Mouse (Mus musculus) CH12.LX (cell line): ENCODE data around the gene Hvcn1. TPM values are rescaled to one million over a fixed set of nuclear protein-coding genes. Genes with fewer than 3 reads are reported as not detected.

Source experiments
- DNase-seq: peaks from one replicate; pipeline ENCODE4 v3.0.0-alpha.2; 2013; ENCODE audit errors: extremely low read depth
- H3K27ac ChIP-seq: 2 replicates; pipeline ENCODE4 v1.5.1; 2012; ENCODE audit warnings: low read depth, mild to moderate bottlenecking, control low read depth, moderate library complexity; ENCODE audit not compliant: insufficient read depth
- H3K27me3 ChIP-seq: replicated peaks from 2 replicates; pipeline ENCODE3; 2012; ENCODE audit warnings: inconsistent platforms
- H3K36me3 ChIP-seq, 2 experiments: replicated peaks in 1 of 2; 2 replicates each; pipeline versions ENCODE3 to v1.6.1; 2012; ENCODE audit warnings: inconsistent platforms in 1 of 2, low read length in 1 of 2, mild to moderate bottlenecking in 1 of 2, mixed read lengths in 1 of 2, moderate library complexity in 1 of 2; ENCODE audit not compliant: control insufficient read depth in 1 of 2, insufficient read depth in 1 of 2
- H3K4me1 ChIP-seq, 2 experiments: 2 replicates each; pipeline ENCODE4 v1.6.1; 2012; ENCODE audit warnings: inconsistent platforms in 1 of 2, moderate library complexity in 1 of 2; ENCODE audit not compliant: insufficient read depth in 2 of 2, control insufficient read depth in 1 of 2
- H3K4me2 ChIP-seq: 2 replicates; pipeline ENCODE4 v1.6.1; 2012; ENCODE audit warnings: low read depth, mild to moderate bottlenecking, control low read depth; ENCODE audit not compliant: poor library complexity, insufficient read depth, severe bottlenecking
- H3K4me3 ChIP-seq, 3 experiments: fragments of 150-350 bp in 1 of 3; sonication (generic) in 1 of 3; replicated peaks in 1 of 3; 2 replicates each; pipeline versions ENCODE3 to v1.5.1; 2011 to 2012; ENCODE audit warnings: low read depth in 2 of 3, low read length in 2 of 3, mild to moderate bottlenecking in 2 of 3, moderate library complexity in 2 of 3, control low read depth in 1 of 3, improper control_type of control experiment in 1 of 3, inconsistent platforms in 1 of 3, mixed read lengths in 1 of 3; ENCODE audit not compliant: poor library complexity in 1 of 3
- H3K79me2 ChIP-seq: replicated peaks from 2 replicates; pipeline ENCODE4 v1.6.1; 2012; ENCODE audit warnings: mild to moderate bottlenecking, moderate library complexity; ENCODE audit not compliant: control insufficient read depth, poor library complexity, insufficient read depth, severe bottlenecking; ENCODE audit errors: extremely low read depth
- H3K9ac ChIP-seq: 2 replicates; pipeline ENCODE4 v1.6.1; 2012; ENCODE audit warnings: low read depth, mild to moderate bottlenecking, control low read depth, moderate library complexity; ENCODE audit not compliant: insufficient read depth
- H3K9me3 ChIP-seq: replicated peaks from 2 replicates; pipeline ENCODE3; 2012; ENCODE audit warnings: low read length, inconsistent platforms, mixed read lengths
- BHLHE40 ChIP-seq: IDR thresholded peaks from 2 replicates; pipeline ENCODE4 v1.6.1; 2011; ENCODE audit warnings: mild to moderate bottlenecking, low read depth, low read length, improper control_type of control experiment
- CHD1 ChIP-seq: IDR thresholded peaks from 2 replicates; pipeline ENCODE4 v1.6.1; 2012; ENCODE audit warnings: low read depth, low read length, improper control_type of control experiment, inconsistent platforms
- CHD2 ChIP-seq: IDR thresholded peaks from 2 replicates; pipeline ENCODE4 v1.6.1; 2011; ENCODE audit warnings: low read length, improper control_type of control experiment
- CTCF ChIP-seq, 2 experiments: IDR thresholded peaks in 1 of 2; conservative IDR thresholded peaks in 1 of 2; 2 replicates each; pipeline ENCODE4 v1.5.1; 2011 to 2012; ENCODE audit warnings: low read depth in 2 of 2, low read length in 2 of 2, improper control_type of control experiment in 1 of 2, inconsistent platforms in 1 of 2, mild to moderate bottlenecking in 1 of 2, moderate library complexity in 1 of 2
- E2F4 ChIP-seq: IDR thresholded peaks from 2 replicates; pipeline ENCODE4 v1.6.1; 2011; ENCODE audit warnings: low read depth, low read length, improper control_type of control experiment; ENCODE audit not compliant: insufficient replicate concordance
- ELF1 ChIP-seq: IDR thresholded peaks from 2 replicates; pipeline ENCODE4 v1.6.1; 2014; ENCODE audit warnings: low read depth, mild to moderate bottlenecking, inconsistent platforms, low read length, improper control_type of control experiment
- EP300 ChIP-seq: IDR thresholded peaks from 2 replicates; pipeline ENCODE4 v1.6.1; 2011; ENCODE audit warnings: low read length, improper control_type of control experiment
- ETS1 ChIP-seq: conservative IDR thresholded peaks from 2 replicates; pipeline ENCODE4 v1.6.1; 2012; ENCODE audit warnings: low read depth, mild to moderate bottlenecking, inconsistent platforms, low read length, improper control_type of control experiment, moderate library complexity
- GABPA ChIP-seq: IDR thresholded peaks from 2 replicates; pipeline ENCODE4 v1.6.1; 2012; ENCODE audit warnings: low read depth, low read length, improper control_type of control experiment, inconsistent platforms; ENCODE audit not compliant: insufficient replicate concordance
- HCFC1 ChIP-seq: IDR thresholded peaks from 2 replicates; pipeline ENCODE4 v1.6.1; 2012; ENCODE audit warnings: low read depth, mild to moderate bottlenecking, inconsistent platforms, low read length, improper control_type of control experiment
- IRF4 ChIP-seq: IDR thresholded peaks from 2 replicates; pipeline ENCODE4 v1.6.1; 2014; ENCODE audit warnings: low read depth, mild to moderate bottlenecking, inconsistent platforms, low read length, improper control_type of control experiment
- JUN ChIP-seq: IDR thresholded peaks from 2 replicates; pipeline ENCODE4 v1.6.1; 2011; ENCODE audit warnings: low read depth, mild to moderate bottlenecking, low read length, improper control_type of control experiment, moderate library complexity; ENCODE audit not compliant: insufficient read depth
- JUND ChIP-seq: conservative IDR thresholded peaks from 2 replicates; pipeline ENCODE4 v1.6.1; 2011; ENCODE audit warnings: low read depth, low read length, improper control_type of control experiment
- KAT2A ChIP-seq: IDR thresholded peaks from 2 replicates; pipeline ENCODE4 v1.6.1; 2012; ENCODE audit warnings: low read length, improper control_type of control experiment, inconsistent platforms; ENCODE audit not compliant: insufficient replicate concordance
- MAFK ChIP-seq: IDR thresholded peaks from 2 replicates; pipeline ENCODE4 v1.6.1; 2011; ENCODE audit warnings: low read length, improper control_type of control experiment; ENCODE audit not compliant: insufficient replicate concordance
- MAX ChIP-seq: IDR thresholded peaks from 2 replicates; pipeline ENCODE4 v1.6.1; 2011; ENCODE audit warnings: low read length, improper control_type of control experiment
- MAZ ChIP-seq: IDR thresholded peaks from 2 replicates; pipeline ENCODE4 v1.6.1; 2012; ENCODE audit warnings: low read depth, mild to moderate bottlenecking, inconsistent platforms, low read length, improper control_type of control experiment, moderate library complexity
- MEF2A ChIP-seq: IDR thresholded peaks from 2 replicates; pipeline ENCODE4 v1.6.1; 2014; ENCODE audit warnings: low read depth, mild to moderate bottlenecking, inconsistent platforms, low read length, improper control_type of control experiment, borderline replicate concordance
- MXI1 ChIP-seq: IDR thresholded peaks from 2 replicates; pipeline ENCODE4 v1.6.1; 2011; ENCODE audit warnings: mild to moderate bottlenecking, low read depth, low read length, improper control_type of control experiment
- MYC ChIP-seq: IDR thresholded peaks from 2 replicates; pipeline ENCODE4 v1.6.1; 2011; ENCODE audit warnings: low read depth, mild to moderate bottlenecking, improper control_type of control experiment, low read length
- NELFE ChIP-seq: IDR thresholded peaks from 2 replicates; pipeline ENCODE4 v1.6.1; 2011; ENCODE audit warnings: low read depth, low read length, improper control_type of control experiment
- NRF1 ChIP-seq: IDR thresholded peaks from 2 replicates; pipeline ENCODE4 v1.6.1; 2014; ENCODE audit warnings: low read depth, mild to moderate bottlenecking, inconsistent platforms, low read length, improper control_type of control experiment, moderate library complexity
- PAX5 ChIP-seq: IDR thresholded peaks from 2 replicates; pipeline ENCODE4 v1.6.1; 2012; ENCODE audit warnings: low read length, inconsistent platforms, mixed read lengths
- POLR2A ChIP-seq: IDR thresholded peaks from 2 replicates; pipeline ENCODE4 v1.6.1; 2011; ENCODE audit warnings: low read depth, mild to moderate bottlenecking, improper control_type of control experiment, low read length
- POLR2AphosphoS2 ChIP-seq: IDR thresholded peaks from 2 replicates; pipeline ENCODE4 v1.6.1; 2011; ENCODE audit warnings: low read depth, low read length, improper control_type of control experiment
- RAD21 ChIP-seq: IDR thresholded peaks from 2 replicates; pipeline ENCODE4 v1.6.1; 2011; ENCODE audit warnings: low read depth, mild to moderate bottlenecking, low read length, improper control_type of control experiment, moderate library complexity
- RCOR1 ChIP-seq: conservative IDR thresholded peaks from 2 replicates; pipeline ENCODE4 v1.6.1; 2012; ENCODE audit warnings: low read depth, mild to moderate bottlenecking, inconsistent platforms, low read length, improper control_type of control experiment
- SIN3A ChIP-seq: IDR thresholded peaks from 2 replicates; pipeline ENCODE4 v1.6.1; 2012; ENCODE audit warnings: low read length, improper control_type of control experiment, inconsistent platforms
- SMC3 ChIP-seq: IDR thresholded peaks from 2 replicates; pipeline ENCODE4 v1.6.1; 2011; ENCODE audit warnings: low read depth, low read length, improper control_type of control experiment
- TBP ChIP-seq: conservative IDR thresholded peaks from 2 replicates; pipeline ENCODE4 v1.6.1; 2011; ENCODE audit warnings: low read depth, low read length, improper control_type of control experiment
- TCF12 ChIP-seq: IDR thresholded peaks from 2 replicates; pipeline ENCODE4 v1.6.1; 2014; ENCODE audit warnings: low read depth, mild to moderate bottlenecking, inconsistent platforms, low read length, improper control_type of control experiment
- UBTF ChIP-seq: IDR thresholded peaks from 2 replicates; pipeline ENCODE4 v1.6.1; 2012; ENCODE audit warnings: low read depth, mild to moderate bottlenecking, inconsistent platforms, low read length, improper control_type of control experiment, moderate library complexity
- USF1 ChIP-seq: IDR thresholded peaks from 2 replicates; pipeline ENCODE4 v1.6.1; 2014; ENCODE audit warnings: low read depth, mild to moderate bottlenecking, inconsistent platforms, low read length, improper control_type of control experiment
- USF2 ChIP-seq: conservative IDR thresholded peaks from 2 replicates; pipeline ENCODE4 v1.6.1; 2011; ENCODE audit warnings: low read depth, low read length, improper control_type of control experiment
- ZC3H11A ChIP-seq: IDR thresholded peaks from 2 replicates; pipeline ENCODE4 v1.6.1; 2012; ENCODE audit warnings: low read depth, mild to moderate bottlenecking, inconsistent platforms, low read length, improper control_type of control experiment
- ZKSCAN1 ChIP-seq: IDR thresholded peaks from 2 replicates; pipeline ENCODE4 v1.6.1; 2012; ENCODE audit warnings: low read depth, inconsistent platforms, low read length, improper control_type of control experiment, borderline replicate concordance
- ZMIZ1 ChIP-seq: IDR thresholded peaks from 2 replicates; pipeline ENCODE4 v1.6.1; 2012; ENCODE audit warnings: low read depth, mild to moderate bottlenecking, inconsistent platforms, low read length, improper control_type of control experiment
- ZNF384 ChIP-seq: IDR thresholded peaks from 2 replicates; pipeline ENCODE4 v1.6.1; 2012; ENCODE audit warnings: low read depth, low read length, improper control_type of control experiment, inconsistent platforms
- dilution Hi-C: fragments of 300-500 bp; cut with MboI; formaldehyde crosslinking; loops from 2 replicates; pipeline ENCODE4 v1.14.3; 2020; ENCODE audit warnings: low sequenced_read_pairs; ENCODE audit not compliant: extremely low pct_unique_long_range_greater_than_20kb, extremely low pct_ligation_motif_present
- in situ Hi-C: fragments of 300-500 bp; cut with MboI; formaldehyde crosslinking; loops from 3 replicates; pipeline ENCODE4 v1.14.3; 2019; ENCODE audit warnings: low sequenced_read_pairs, low pct_ligation_motif_present, low pct_unique_long_range_greater_than_20kb, mixed read lengths
- polyA plus RNA-seq: library from polyadenylated mRNA; unstranded; fragments of >175 nt; gene quantifications from 2 replicates; pipeline ENCODE4 v1.2.1, GENCODE M21; 2012; ENCODE audit warnings: low read depth; ENCODE audit not compliant: insufficient read length
- total RNA-seq, 2 experiments: library from RNA; depleted of rRNA; stranded (reverse); fragments of 300-350 nt in 1 of 2; fragments of >200 nt in 1 of 2; gene quantifications; 2 replicates each; pipeline ENCODE4 v1.2.3; 2012 to 2014

Gene Hvcn1
- total and polyA plus RNA-seq, 3 experiments: 143 to 159 (median 156) TPM

- Histone ChIP-seq H3K9me3 (no peaks in the 10 kb centered on the region), H3K79me2 (peaks cover 46% of the 10 kb centered on the region), H3K4me3 (peak within 1 kb of the TSS; percentile 94 to 100 (median 99)), H3K27me3 (peaks cover 4% of the 10 kb centered on the region), H3K4me2 (peak within 1 kb of the TSS; percentile 63), H3K27ac (peak within 1 kb of the TSS; percentile 51)
- in situ Hi-C loops: no loop called here
- DNase-seq: peak; percentile 92
- TF ChIP-seq SMC3 (no peak; the same call in 1 of the 2 replicates), ZMIZ1 (peak; percentile 77; the same call in 1 of the 2 replicates), NELFE (peak; percentile 90), IRF4 (peak; percentile 61; the same call in 1 of the 2 replicates), E2F4 (peak; percentile 96), RCOR1 (no peak), MYC (peak; percentile 63; the same call in 1 of the 2 replicates), POLR2A (peak; percentile 92), CHD2 (peak; percentile 62), JUND (no peak), BHLHE40 (no peak), EP300 (no peak), POLR2AphosphoS2 (0 out of 2 replicates have a peak, but pooled peaks have one; percentile 52), HCFC1 (peak; percentile 60; the same call in 1 of the 2 replicates), MAX (peak; percentile 73), CTCF (conservative IDR thresholded peaks at IDR 0.05 in 1 of 2, IDR thresholded peaks at IDR 0.05 in 1 of 2; ENCODE audit: low read depth in 2 of 2, low read length in 2 of 2) (no peak; a peak in 1 of 4 replicates), JUN (no peak), MAFK (no peak), ELF1 (peak; percentile 75), PAX5 (no peak), MEF2A (peak; percentile 69), SIN3A (peak; percentile 85), KAT2A (peak; percentile 90), ZKSCAN1 (no peak), TCF12 (peak; percentile 84; the same call in 1 of the 2 replicates), ZC3H11A (no peak), USF2 (no peak), MXI1 (peak; percentile 61; the same call in 1 of the 2 replicates), RAD21 (no peak), MAZ (peak; percentile 88; the same call in 1 of the 2 replicates), GABPA (no peak), USF1 (no peak), TBP (peak; percentile 84), CHD1 (no peak; the same call in 1 of the 2 replicates), ETS1 (no peak), UBTF (peak; percentile 9; the same call in 1 of the 2 replicates), NRF1 (peak; percentile 62), ZNF384 (no peak)
- TF ChIP-seq, all 38 proteins: peak for 20
- dilution Hi-C loops: no loop called here
- peaks cover 20 to 32% of the 10 kb centered on the region in 2 experiments for H3K36me3 ChIP-seq
- peak within 1 kb of the TSS; percentile 99 for H3K9ac ChIP-seq
- H3K4me1 ChIP-seq: peaks cover 13 to 46% of the 10 kb centered on the region in 2 experiments
These were observed 48.7 kb upstream of the Hvcn1 start, which contains the start of gene Ppp1cc for GRCm38 (mm10) chr5:122157827-122158381. Ppp1cc (plus strand) TSS chr5:122158278.
